Mouse (Mus musculus) neural tube, embryonic 14.5 days (tissue): Measurements from ENCODE around the gene Marveld1. TPM values are rescaled to one million over a fixed set of nuclear protein-coding genes. Genes with fewer than 3 reads are reported as not detected.

ENCODE experiments used
- ATAC-seq: fragments of 200-750 bp; cut with Nextera tagmentation; 2 replicates; pipeline ENCODE4 v1.8.0; 2017; ENCODE audit warnings: low read depth, mild to moderate bottlenecking, moderate TSS enrichment, moderate library complexity
- H3K27ac ChIP-seq: fragments of 300-500 bp; sonication (generic); 2 replicates; pipeline ENCODE4 v1.5.1; 2014; ENCODE audit warnings: low read depth, mild to moderate bottlenecking, control low read depth, low read length, moderate library complexity, mixed read lengths
- H3K27me3 ChIP-seq: fragments of 300-500 bp; sonication (generic); 2 replicates; pipeline ENCODE4 v1.6.1; 2014; ENCODE audit warnings: low read length; ENCODE audit not compliant: control insufficient read depth, insufficient read depth
- H3K36me3 ChIP-seq: fragments of 300-500 bp; sonication (generic); 2 replicates; pipeline ENCODE4 v1.6.1; 2014; ENCODE audit warnings: low read length, mixed read lengths; ENCODE audit not compliant: control insufficient read depth, insufficient read depth
- H3K4me1 ChIP-seq: fragments of 300-500 bp; sonication (generic); 2 replicates; pipeline ENCODE4 v1.6.1; 2014; ENCODE audit warnings: low read length; ENCODE audit not compliant: control insufficient read depth, insufficient read depth
- H3K4me2 ChIP-seq: fragments of 300-500 bp; sonication (generic); 2 replicates; pipeline ENCODE4 v1.6.1; 2014; ENCODE audit warnings: mild to moderate bottlenecking, low read depth, low read length, control low read depth
- H3K4me3 ChIP-seq: fragments of 300-500 bp; sonication (generic); 2 replicates; pipeline ENCODE4 v1.5.1; 2014; ENCODE audit warnings: low read depth, low read length, control low read depth, mixed read lengths
- H3K9ac ChIP-seq: fragments of 300-500 bp; sonication (generic); replicated peaks from 2 replicates; pipeline ENCODE4 v1.6.1; 2014; ENCODE audit warnings: low read depth, mild to moderate bottlenecking, control low read depth, low read length, mixed read lengths
- H3K9me3 ChIP-seq: fragments of 300-500 bp; sonication (generic); 2 replicates; pipeline ENCODE4 v1.6.1; 2016; ENCODE audit warnings: low read length; ENCODE audit not compliant: control insufficient read depth
- WGBS: fragments of 180-500 bp; shearing (Covaris S2); extraction: QIAGEN DNeasy Blood & Tissue Kit; methylation state at CpG from one replicate; pipeline ENCODE4 v1.1.7; 2014; 5-methylcytosine and 5-hydroxymethylcytosine counted together
- polyA plus RNA-seq: library from polyadenylated mRNA; unstranded; fragments of >200 nt; fragmentation: Nextera tagmentation; extraction: Ambion mirVana; gene quantifications from 2 replicates; pipeline ENCODE4 v1.2.1, GENCODE M21; 2014

The Marveld1 gene
- polyA plus RNA-seq, 1 experiment from 2014 or later: 2.1 TPM

DNA sequence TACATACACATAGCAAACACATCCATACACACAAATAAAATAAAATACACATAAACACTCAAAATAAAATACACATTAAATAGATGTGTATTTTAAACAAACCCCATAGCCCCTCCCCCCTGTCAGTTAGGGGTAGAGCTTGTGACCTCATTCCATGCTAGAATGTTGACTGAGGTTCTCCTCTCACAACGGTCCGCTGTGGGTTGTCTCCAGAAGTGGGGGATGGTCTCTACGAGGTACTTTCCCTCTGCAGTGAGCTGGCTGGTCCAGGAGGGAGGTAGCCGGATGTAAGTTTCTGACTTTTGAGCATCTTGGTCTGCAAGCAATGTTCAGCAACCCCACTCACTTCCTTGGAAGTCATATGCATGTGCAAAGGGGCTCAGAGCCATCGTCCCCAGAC lies 16.6 kb downstream of the Marveld1 start, which contains the start of gene Zfyve27:
Gene Zfyve27 (plus strand): TSS at position 188 of the 400 bp plus-strand sequence.
- H3K9me3 ChIP-seq: no peaks in the 10 kb centered on the region
- 70% methylated on average over 5 of the region's 5 CpGs for WGBS
- 0 out of 2 replicates have a peak, but pooled peaks cover 2% of the 10 kb centered on the region for H3K27me3 ChIP-seq
- no peak within 1 kb of the TSS for H3K4me2 ChIP-seq
- no peak for ATAC-seq
- H3K27ac ChIP-seq: no peak within 1 kb of the TSS
- H3K4me3 ChIP-seq: no peak within 1 kb of the TSS
- H3K4me1 ChIP-seq: 0 out of 2 replicates have a peak, but pooled peaks cover 6% of the 10 kb centered on the region
- H3K36me3 ChIP-seq: no peaks in the 10 kb centered on the region
- no peak within 1 kb of the TSS for H3K9ac ChIP-seq

DNA sequence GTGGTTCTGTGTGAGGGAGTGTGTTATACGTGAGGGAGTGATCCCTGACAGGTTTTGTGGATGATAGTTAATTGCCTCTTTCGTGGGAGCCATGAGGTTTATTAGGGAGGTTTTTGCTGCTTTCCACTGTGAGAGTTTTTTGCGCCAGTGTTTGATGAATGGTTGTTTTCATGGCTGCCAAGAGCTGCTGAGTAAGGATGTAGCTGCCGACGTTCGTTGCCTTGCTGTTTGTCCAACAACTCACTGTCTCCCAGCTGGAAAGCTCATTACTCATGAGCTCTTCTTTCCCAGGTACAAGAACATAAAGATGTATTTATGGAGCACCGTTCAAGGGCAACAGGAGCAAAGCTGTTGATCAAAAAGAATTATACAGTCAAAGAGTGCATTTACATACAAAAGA lies 17.0 kb downstream of the Marveld1 start:
- no peaks in the 10 kb centered on the region for H3K9me3 ChIP-seq
- 15% methylated on average over 7 of the region's 7 CpGs for WGBS
- H3K4me1 ChIP-seq: 0 out of 2 replicates have a peak, but pooled peaks cover 6% of the 10 kb centered on the region
- H3K27ac ChIP-seq: no peak overlapping the region
- ATAC-seq: no peak
- no peak overlapping the region for H3K4me2 ChIP-seq
- 0 out of 2 replicates have a peak, but pooled peaks cover 2% of the 10 kb centered on the region for H3K27me3 ChIP-seq
- no peak overlapping the region for H3K9ac ChIP-seq
- H3K4me3 ChIP-seq: no peak overlapping the region
- no peaks in the 10 kb centered on the region for H3K36me3 ChIP-seq

DNA sequence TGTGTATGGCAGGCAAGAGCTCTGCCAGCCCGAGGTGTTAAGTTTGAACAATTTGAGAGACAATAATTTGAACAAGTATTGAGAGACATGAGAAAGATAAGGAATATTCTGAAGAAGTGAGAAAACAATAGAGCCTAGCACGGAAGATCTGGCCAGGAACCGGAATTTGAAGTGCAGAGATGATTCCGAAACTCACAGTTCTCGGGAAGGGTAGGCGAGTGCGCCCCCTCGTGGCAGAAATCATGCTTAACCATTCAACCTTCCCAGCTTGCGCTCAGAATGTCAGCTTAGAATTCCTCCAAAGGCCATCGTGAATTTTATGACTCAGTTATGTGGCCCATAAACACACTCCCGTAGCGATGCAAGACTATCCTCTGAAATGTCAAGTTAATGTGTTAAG lies 18.9 kb downstream of the Marveld1 start:
- H3K9me3 ChIP-seq: no peaks in the 10 kb centered on the region
- ATAC-seq: no peak
- H3K4me3 ChIP-seq: no peak overlapping the region
- H3K27me3 ChIP-seq: peaks cover 5% of the 10 kb centered on the region; the same call in 1 of the 2 replicates
- H3K36me3 ChIP-seq: no peaks in the 10 kb centered on the region
- H3K9ac ChIP-seq: no peak overlapping the region
- WGBS: 2% methylated on average over 12 of the region's 12 CpGs
- H3K27ac ChIP-seq: peak overlapping the region; percentile 16; the same call in 1 of the 2 replicates
- peak overlapping the region; percentile 30; the same call in 1 of the 2 replicates for H3K4me2 ChIP-seq
- peaks cover 13% of the 10 kb centered on the region for H3K4me1 ChIP-seq

- H3K9ac ChIP-seq: no peak overlapping the region
- H3K9me3 ChIP-seq: no peaks in the 10 kb centered on the region
- no peak overlapping the region for H3K27ac ChIP-seq
- no peak for ATAC-seq
- no peak overlapping the region for H3K4me2 ChIP-seq
- no peaks in the 10 kb centered on the region for H3K36me3 ChIP-seq
- peaks cover 20% of the 10 kb centered on the region for H3K4me1 ChIP-seq
- H3K27me3 ChIP-seq: peaks cover 5% of the 10 kb centered on the region; the same call in 1 of the 2 replicates
- no peak overlapping the region for H3K4me3 ChIP-seq
- 48% methylated on average over 3 of the region's 3 CpGs for WGBS
Measured at GRCm38 (mm10) chr19:42166766-42167165, 19.6 kb downstream of the Marveld1 start.

GRCm38 (mm10) chr19:42167489-42167888 lies 20.3 kb downstream of the Marveld1 start:
- 64% methylated on average over 9 of the region's 9 CpGs for WGBS
- Histone ChIP-seq H3K9me3 (no peaks in the 10 kb centered on the region), H3K4me3 (no peak overlapping the region), H3K27me3 (peaks cover 5% of the 10 kb centered on the region; the same call in 1 of the 2 replicates), H3K9ac (no peak overlapping the region), H3K4me2 (no peak overlapping the region), H3K27ac (no peak overlapping the region), H3K36me3 (no peaks in the 10 kb centered on the region), H3K4me1 (peaks cover 23% of the 10 kb centered on the region)
- ATAC-seq: no peak

DNA sequence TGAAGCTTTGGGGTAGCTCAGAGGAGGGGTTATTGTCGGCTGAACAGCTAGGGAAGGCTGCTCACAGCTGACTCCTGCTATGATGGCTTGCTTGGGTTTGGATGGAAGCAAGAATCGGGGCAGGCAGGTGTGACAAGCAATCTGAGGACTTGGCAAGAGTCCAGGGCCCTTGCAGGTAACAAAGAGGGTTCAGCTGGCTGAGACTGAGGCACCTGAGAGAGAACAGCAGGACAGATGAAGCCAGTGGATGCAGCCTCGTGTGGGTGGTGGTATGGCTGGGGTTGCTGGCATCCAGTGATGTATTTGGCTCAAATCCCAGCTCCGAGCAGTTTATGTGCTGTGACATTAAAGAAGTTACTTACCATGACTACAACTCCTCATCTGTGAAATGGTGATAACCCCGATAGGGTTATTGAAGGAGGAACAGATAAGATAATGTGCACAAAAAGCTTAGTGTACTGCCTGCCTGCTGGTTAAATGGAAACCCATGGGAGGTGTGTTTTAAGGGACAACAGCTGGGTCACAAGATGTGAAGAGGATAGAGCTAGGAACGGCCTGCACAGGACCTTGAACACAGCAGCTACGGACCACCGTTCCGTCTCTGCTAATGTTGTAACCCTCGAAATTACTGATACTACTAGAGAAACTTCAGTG lies 22.2 kb downstream of the Marveld1 start:
- ATAC-seq: peak; percentile 41; the same call in 1 of the 2 replicates
- H3K27ac ChIP-seq: peak overlapping the region; percentile 73
- WGBS: 56% methylated on average over 10 of the region's 10 CpGs
- H3K4me1 ChIP-seq: peaks cover 24% of the 10 kb centered on the region
- H3K27me3 ChIP-seq: peaks cover 5% of the 10 kb centered on the region; the same call in 1 of the 2 replicates
- H3K36me3 ChIP-seq: no peaks in the 10 kb centered on the region
- no peak overlapping the region for H3K9ac ChIP-seq
- no peaks in the 10 kb centered on the region for H3K9me3 ChIP-seq
- no peak overlapping the region for H3K4me3 ChIP-seq
- peak overlapping the region; percentile 89; the same call in 1 of the 2 replicates for H3K4me2 ChIP-seq

DNA sequence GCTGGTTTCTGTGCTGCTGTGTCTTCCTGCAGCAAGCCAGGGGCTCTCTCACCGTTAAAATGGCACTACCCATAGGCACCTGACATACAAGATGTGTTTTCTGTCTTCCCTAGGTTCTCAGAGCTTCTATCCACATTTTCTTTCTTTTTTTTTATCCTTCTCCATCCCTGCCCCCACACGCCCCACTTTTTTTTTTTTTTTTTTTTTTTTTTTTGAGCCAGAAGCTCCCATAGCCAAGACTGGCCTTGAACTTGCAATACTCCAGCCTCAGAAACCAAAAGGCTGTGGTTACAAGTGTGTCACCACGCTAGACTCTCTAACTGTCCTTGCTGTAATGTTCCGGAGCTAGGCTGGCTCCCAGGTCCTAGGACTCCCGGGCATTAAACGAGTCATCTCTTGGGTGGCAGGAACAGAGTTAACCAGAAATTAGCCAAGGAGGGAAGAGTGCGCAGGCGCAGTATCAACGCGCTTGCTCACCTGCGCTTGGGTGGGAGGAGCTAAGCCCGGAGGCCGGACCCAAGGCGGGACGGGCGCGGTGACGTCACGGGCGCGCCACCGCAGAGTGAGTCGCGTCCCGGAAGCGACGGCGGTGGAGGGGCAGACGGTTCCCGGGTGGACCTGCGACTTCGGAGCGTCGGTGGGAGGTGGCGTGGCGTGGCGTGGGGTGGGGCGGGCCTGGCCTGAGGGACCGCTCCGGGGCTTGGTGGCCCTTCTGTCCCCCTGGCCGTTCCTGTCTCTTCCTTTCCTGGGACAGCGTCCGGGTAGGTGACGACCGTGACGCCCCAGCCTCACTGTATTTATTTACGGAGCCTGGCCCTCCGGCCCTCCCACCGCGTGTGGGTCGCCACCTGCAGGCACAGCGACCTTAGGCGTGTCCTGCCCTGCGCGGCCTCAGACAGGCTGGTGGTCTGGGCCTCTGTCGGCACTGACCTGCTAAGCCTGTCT lies 23.1 kb downstream of the Marveld1 start:
- WGBS: 2% methylated on average over 53 of the region's 56 CpGs

GRCm38 (mm10) chr19:42176841-42177240 lies 29.6 kb downstream of the Marveld1 start:
- Histone ChIP-seq H3K4me2 (no peak overlapping the region), H3K4me3 (no peak overlapping the region), H3K27ac (no peak overlapping the region), H3K9ac (no peak overlapping the region), H3K4me1 (peaks cover 3% of the 10 kb centered on the region), H3K27me3 (no peaks in the 10 kb centered on the region), H3K36me3 (peaks cover 10% of the 10 kb centered on the region), H3K9me3 (no peaks in the 10 kb centered on the region)
- no peak for ATAC-seq
- 89% methylated on average over 7 of the region's 7 CpGs for WGBS

More for the DNA sequence above, 23.1 kb downstream of the Marveld1 start:
- no peaks in the 10 kb centered on the region for H3K9me3 ChIP-seq
- peak overlapping the region; percentile 90 for H3K9ac ChIP-seq
- H3K4me2 ChIP-seq: peak overlapping the region; percentile 89
- H3K27ac ChIP-seq: peak overlapping the region; percentile 73
- no peaks in the 10 kb centered on the region for H3K36me3 ChIP-seq
- H3K4me1 ChIP-seq: peaks cover 24% of the 10 kb centered on the region
- H3K4me3 ChIP-seq: peak overlapping the region; percentile 94
- H3K27me3 ChIP-seq: peaks cover 5% of the 10 kb centered on the region; the same call in 1 of the 2 replicates
- ATAC-seq: peak; percentile 89
